In genomic region chr11:103340130-103340529, GRCm38 (mm10) we compare ENCODE assay signal across 9 mouse cellular contexts. TPM values are rescaled to one million over a fixed set of nuclear protein-coding genes. Genes with fewer than 3 reads are reported as not detected.
DNase-seq lines count a peak whose midpoint lies in the region; ATAC-seq and TF ChIP-seq lines count a peak whose summit lies in the region.
"Had no signal": no experiment of that assay in that cellular context is flagged by ENCODE, and none has a peak within 500 bp of the region (broad histone marks: within the 10 kb centered on the region; RNA-seq: fewer than 3 reads in every experiment).

No protein-coding gene starts in this region.

- H3K4me2 ChIP-seq in kidney, postnatal 0 days (ENCODE audit: low read length) = peak overlapping the region; percentile 63
- H3K4me2 ChIP-seq in forebrain, embryonic 16.5 days (ENCODE audit: low read length) = 0 out of 2 replicates have a peak overlapping the region, but pooled peaks have one; percentile 30
- peak overlapping the region; percentile 40 for H3K4me2 ChIP-seq in limb, embryonic 14.5 days (replicated peaks; ENCODE audit: low read depth, low read length, severe bottlenecking)

- 40% methylated on average over 19 of the region's 19 CpGs for WGBS in kidney, postnatal 0 days
- 80% methylated on average over 19 of the region's 19 CpGs for WGBS in forebrain, embryonic 16.5 days
- WGBS in limb, embryonic 14.5 days = 67% methylated on average over 19 of the region's 19 CpGs
- WGBS in small intestine, adult 2 months = 23% methylated on average over 19 of the region's 19 CpGs

- DNase-seq in kidney, postnatal 0 days (ENCODE audit: low spot score) = no peak
- no peak for DNase-seq in kidney, adult 18-20 months
- DNase-seq in limb, embryonic 14.5 days (ENCODE audit: low spot score) = no peak
- DNase-seq in cerebellum, adult 11 months = no peak
- DNase-seq in ovary, postnatal 10 days (ENCODE audit: low spot score) = no peak
- no peak for DNase-seq in lung, postnatal 36 days

- no peak for TF ChIP-seq POLR2A in limb, embryonic 14.5 days (IDR thresholded peaks at IDR 0.05; ENCODE audit: borderline replicate concordance, extremely low read depth, insufficient read depth, insufficient read length)
- TF ChIP-seq POLR2A in small intestine, adult 2 months (IDR thresholded peaks at IDR 0.05; ENCODE audit: low read depth, low read length) = no peak; the same call in 1 of the 2 replicates

- peak overlapping the region; percentile 54 for H3K9ac ChIP-seq in kidney, postnatal 0 days (ENCODE audit: low read depth, low read length)
- H3K9ac ChIP-seq in forebrain, embryonic 16.5 days (replicated peaks; ENCODE audit: low read depth, low read length) = no peak overlapping the region
- peak overlapping the region; percentile 34; the same call in 1 of the 2 replicates for H3K9ac ChIP-seq in limb, embryonic 14.5 days (ENCODE audit: low read depth, low read length, severe bottlenecking)

- H3K4me3 ChIP-seq in kidney, postnatal 0 days (replicated peaks; ENCODE audit: low read depth, low read length) = peak overlapping the region; percentile 26; the same call in 1 of the 2 replicates
- peak overlapping the region; percentile 21; the same call in 1 of the 2 replicates for H3K4me3 ChIP-seq in forebrain, embryonic 16.5 days (replicated peaks; ENCODE audit: low read length)
- peak overlapping the region; percentile 11; the same call in 1 of the 2 replicates for H3K4me3 ChIP-seq in limb, embryonic 14.5 days (replicated peaks; ENCODE audit: low read length)
- H3K4me3 ChIP-seq in small intestine, adult 2 months (ENCODE audit: low read depth, low read length) = peak overlapping the region; percentile 56
- H3K4me3 ChIP-seq: erythroblast, embryonic 14.5 days had no signal

- no peak for TF ChIP-seq CTCF in kidney, postnatal 0 days (IDR thresholded peaks at IDR 0.05; ENCODE audit: low read depth)
- TF ChIP-seq CTCF in small intestine, adult 2 months (IDR thresholded peaks at IDR 0.05; ENCODE audit: extremely low read depth, insufficient read length, insufficient replicate concordance, low read depth, low read length) = no peak

- no peaks in the 10 kb centered on the region for H3K27me3 ChIP-seq in kidney, postnatal 0 days (ENCODE audit: insufficient read depth, low read length)
- no peaks in the 10 kb centered on the region for H3K27me3 ChIP-seq in forebrain, embryonic 16.5 days (replicated peaks; ENCODE audit: control insufficient read depth, insufficient read depth, low read length)
- H3K27me3 ChIP-seq in limb, embryonic 14.5 days (ENCODE audit: control insufficient read depth, insufficient read depth, low read length) = no peaks in the 10 kb centered on the region
- no peaks in the 10 kb centered on the region for H3K27me3 ChIP-seq in small intestine, adult 2 months (ENCODE audit: control insufficient read depth, insufficient read depth, low read length)

- H3K9me3 ChIP-seq in kidney, postnatal 0 days (replicated peaks; ENCODE audit: low read length) = no peaks in the 10 kb centered on the region
- H3K9me3 ChIP-seq in forebrain, embryonic 16.5 days (ENCODE audit: control insufficient read depth, low read length) = no peaks in the 10 kb centered on the region
- H3K9me3 ChIP-seq in limb, embryonic 14.5 days (ENCODE audit: control insufficient read depth, low read length) = no peaks in the 10 kb centered on the region

- no peaks in the 10 kb centered on the region for H3K36me3 ChIP-seq in kidney, postnatal 0 days (ENCODE audit: insufficient read depth, low read length)
- no peaks in the 10 kb centered on the region for H3K36me3 ChIP-seq in forebrain, embryonic 16.5 days (ENCODE audit: control insufficient read depth, insufficient read depth)
- H3K36me3 ChIP-seq in limb, embryonic 14.5 days (ENCODE audit: control insufficient read depth, insufficient read depth, low read length) = no peaks in the 10 kb centered on the region
- H3K36me3 ChIP-seq in small intestine, adult 2 months (ENCODE audit: control insufficient read depth, insufficient read depth, low read length) = peaks cover 39% of the 10 kb centered on the region

- ATAC-seq in kidney, postnatal 0 days (replicated peaks; ENCODE audit: low FRiP score, low read depth) = peak; percentile 25; the same call in 1 of the 2 replicates
- ATAC-seq in forebrain, embryonic 16.5 days = no peak
- no peak for ATAC-seq in limb, embryonic 14.5 days (ENCODE audit: low FRiP score, low read depth)

- H3K27ac ChIP-seq in kidney, postnatal 0 days = peak overlapping the region; percentile 94
- no peak overlapping the region for H3K27ac ChIP-seq in forebrain, embryonic 16.5 days (ENCODE audit: low read length)
- H3K27ac ChIP-seq in limb, embryonic 14.5 days (replicated peaks; ENCODE audit: low read depth, low read length) = no peak overlapping the region
- peak overlapping the region; percentile 98 for H3K27ac ChIP-seq in small intestine, adult 2 months (ENCODE audit: insufficient read depth, low read depth, low read length)

- peaks cover 13% of the 10 kb centered on the region for H3K4me1 ChIP-seq in kidney, postnatal 0 days (replicated peaks; ENCODE audit: insufficient read depth, low read length)
- no peaks in the 10 kb centered on the region for H3K4me1 ChIP-seq in forebrain, embryonic 16.5 days (replicated peaks; ENCODE audit: control insufficient read depth, insufficient read depth, low read length)
- peaks cover 4% of the 10 kb centered on the region; the same call in 1 of the 2 replicates for H3K4me1 ChIP-seq in limb, embryonic 14.5 days (ENCODE audit: control insufficient read depth, insufficient read depth, low read length)
- H3K4me1 ChIP-seq in small intestine, adult 2 months (ENCODE audit: control insufficient read depth, insufficient read depth, insufficient read length, low read length) = peaks cover 35% of the 10 kb centered on the region

RNA-seq across cellular contexts. Expression of gene Arhgap27, which starts 23.4 kb away (rescaled TPM):
- polyA plus RNA-seq in kidney, postnatal 0 days (2015; fragmentation: Nextera tagmentation; extraction: Ambion mirVana) = 15.9 and 16.6 TPM in 2 replicates
- polyA plus RNA-seq in forebrain, embryonic 16.5 days (2015; fragmentation: Nextera tagmentation; extraction: Ambion mirVana) = 3.0 and 3.3 TPM in 2 replicates
- polyA plus RNA-seq in limb, embryonic 14.5 days (2012; rRNA removed) = 14.1 and 16.7 TPM in 2 replicates
- 8.4 and 9.4 TPM in 2 replicates for polyA plus RNA-seq in limb, embryonic 14.5 days (2014; fragmentation: Nextera tagmentation; extraction: Ambion mirVana)
- polyA plus RNA-seq in small intestine, adult 2 months (2012; rRNA removed) = 105 and 122 TPM in 2 replicates

Comparison
In these comparisons a context has a peak if more than half of its experiments do, and no peak if none do; other contexts are left out.
1. H3K27ac ChIP-seq: peak in kidney, postnatal 0 days (single experiment) and small intestine, adult 2 months (single experiment); none in forebrain, embryonic 16.5 days (single experiment) and limb, embryonic 14.5 days (single experiment).
2. Peak in every context shown above with its lines, with median percentiles within 50 percentile points of each other: H3K4me2 ChIP-seq and H3K4me3 ChIP-seq.